Mouse (Mus musculus): ENCODE results near the gene Zdhhc13. TPM values are rescaled to one million over a fixed set of nuclear protein-coding genes. Genes with fewer than 3 reads are reported as not detected.

Gene Zdhhc13
- polyA plus RNA-seq, 1 experiment from 2014 or later: 49.7 TPM

- Histone ChIP-seq H3K4me1 (ENCODE audit: control insufficient read depth, insufficient read depth, low read length) (no peaks in the 10 kb centered on the region), H3K9ac (replicated peaks; ENCODE audit: low read length) (no peak overlapping the region), H3K36me3 (ENCODE audit: control insufficient read depth, insufficient read depth, low read length) (no peaks in the 10 kb centered on the region), H3K27ac (replicated peaks; ENCODE audit: low read depth, low read length) (no peak overlapping the region), H3K9me3 (ENCODE audit: control insufficient read depth, low read length) (no peaks in the 10 kb centered on the region), H3K27me3 (ENCODE audit: control insufficient read depth, insufficient read depth, low read length) (no peaks in the 10 kb centered on the region), H3K4me2 (ENCODE audit: low read length) (no peak overlapping the region), H3K4me3 (replicated peaks; ENCODE audit: low read depth, low read length) (no peak overlapping the region)
- DNase-seq (no peak), ATAC-seq (ENCODE audit: low FRiP score, low TSS enrichment) (no peak)
- WGBS: 93% methylated on average over 21 of the region's 21 CpGs
These were observed 81.9 kb downstream of the Zdhhc13 start for GRCm38 (mm10) chr7:48870579-48871180.

GRCm38 (mm10) chr7:48871292-48871691, 82.5 kb downstream of the Zdhhc13 start:
- Histone ChIP-seq H3K4me1 (ENCODE audit: control insufficient read depth, insufficient read depth, low read length) (no peaks in the 10 kb centered on the region), H3K27ac (replicated peaks; ENCODE audit: low read depth, low read length) (no peak overlapping the region)
- no peak for ATAC-seq (ENCODE audit: low FRiP score, low TSS enrichment)

GRCm38 (mm10) chr7:48875096-48875495, 86.3 kb downstream of the Zdhhc13 start:
- H3K9ac ChIP-seq (replicated peaks; ENCODE audit: low read length): no peak overlapping the region
- no peak overlapping the region for H3K27ac ChIP-seq (replicated peaks; ENCODE audit: low read depth, low read length)
- H3K36me3 ChIP-seq (ENCODE audit: control insufficient read depth, insufficient read depth, low read length): no peaks in the 10 kb centered on the region
- no peak overlapping the region for H3K4me3 ChIP-seq (replicated peaks; ENCODE audit: low read depth, low read length)
- H3K4me1 ChIP-seq (ENCODE audit: control insufficient read depth, insufficient read depth, low read length): no peaks in the 10 kb centered on the region
- H3K9me3 ChIP-seq (ENCODE audit: control insufficient read depth, low read length): no peaks in the 10 kb centered on the region
- H3K4me2 ChIP-seq (ENCODE audit: low read length): no peak overlapping the region
- WGBS: 93% methylated on average over 14 of the region's 14 CpGs
- DNase-seq (no peak), ATAC-seq (ENCODE audit: low FRiP score, low TSS enrichment) (no peak)
- no peaks in the 10 kb centered on the region for H3K27me3 ChIP-seq (ENCODE audit: control insufficient read depth, insufficient read depth, low read length)

More at GRCm38 (mm10) chr7:48871292-48871691, 82.5 kb downstream of the Zdhhc13 start:
- 93% methylated on average over 11 of the region's 11 CpGs for WGBS
- Histone ChIP-seq H3K27me3 (ENCODE audit: control insufficient read depth, insufficient read depth, low read length) (no peaks in the 10 kb centered on the region), H3K4me3 (replicated peaks; ENCODE audit: low read depth, low read length) (no peak overlapping the region), H3K9ac (replicated peaks; ENCODE audit: low read length) (no peak overlapping the region), H3K4me2 (ENCODE audit: low read length) (no peak overlapping the region), H3K36me3 (ENCODE audit: control insufficient read depth, insufficient read depth, low read length) (no peaks in the 10 kb centered on the region), H3K9me3 (ENCODE audit: control insufficient read depth, low read length) (no peaks in the 10 kb centered on the region)
- DNase-seq: no peak

GRCm38 (mm10) chr7:48876526-48876925, 87.7 kb downstream of the Zdhhc13 start:
- no peak overlapping the region for H3K9ac ChIP-seq (replicated peaks; ENCODE audit: low read length)
- WGBS: 68% methylated on average over 4 of the region's 4 CpGs
- no peak overlapping the region for H3K4me2 ChIP-seq (ENCODE audit: low read length)
- no peak overlapping the region for H3K27ac ChIP-seq (replicated peaks; ENCODE audit: low read depth, low read length)
- no peaks in the 10 kb centered on the region for H3K4me1 ChIP-seq (ENCODE audit: control insufficient read depth, insufficient read depth, low read length)
- H3K4me3 ChIP-seq (replicated peaks; ENCODE audit: low read depth, low read length): no peak overlapping the region
- H3K9me3 ChIP-seq (ENCODE audit: control insufficient read depth, low read length): no peaks in the 10 kb centered on the region
- no peak for ATAC-seq (ENCODE audit: low FRiP score, low TSS enrichment)
- H3K27me3 ChIP-seq (ENCODE audit: control insufficient read depth, insufficient read depth, low read length): peaks cover under 1% of the 10 kb centered on the region; the same call in 1 of the 2 replicates
- no peaks in the 10 kb centered on the region for H3K36me3 ChIP-seq (ENCODE audit: control insufficient read depth, insufficient read depth, low read length)
- DNase-seq: peak; percentile 85

Other genes with a start within 250 kb of the Zdhhc13 start
- not detected in 2 replicates for gene Mrgprb2, start 230.9 kb upstream of the Zdhhc13 start, polyA plus RNA-seq (2014; fragmentation: Nextera tagmentation; extraction: Ambion mirVana)
- gene Mrgprb3, start 145.2 kb upstream of the Zdhhc13 start, polyA plus RNA-seq (2014; fragmentation: Nextera tagmentation; extraction: Ambion mirVana): not detected in 2 replicates
- 0.43 and 0.50 TPM in 2 replicates for gene Csrp3, start 59.0 kb downstream of the Zdhhc13 start, polyA plus RNA-seq (2014; fragmentation: Nextera tagmentation; extraction: Ambion mirVana)
- gene E2f8, start 92.6 kb downstream of the Zdhhc13 start, polyA plus RNA-seq (2014; fragmentation: Nextera tagmentation; extraction: Ambion mirVana): 1.1 and 2.9 TPM in 2 replicates
- 22.5 and 23.3 TPM in 2 replicates for gene Nav2, start 119.7 kb downstream of the Zdhhc13 start, polyA plus RNA-seq (2014; fragmentation: Nextera tagmentation; extraction: Ambion mirVana)